Mouse (Mus musculus) kidney, adult 11 months (tissue): Measurements from ENCODE around the gene Olfr1370.
"Not testable (repeated sequence)": the region's sequence is repeated elsewhere in the genome, so short reads cannot be mapped to it uniquely, and the experiment has no call there.

Experiments used
- DNase-seq: peaks from one replicate; pipeline ENCODE4 v3.0.0; 2022

The Olfr1370 gene

GRCm38 (mm10) chr13:21074847-21075246 is at the start of gene Olfr1370:
Gene Olfr1370, minus strand, starts transcription at chr13:21074947.
- DNase-seq: no peak

GRCm38 (mm10) chr13:21114121-21114520 is 39.4 kb upstream of the Olfr1370 start:
- no peak for DNase-seq

GRCm38 (mm10) chr13:21111183-21111582 is 36.4 kb upstream of the Olfr1370 start, which contains the start of gene Olfr1369-ps1:
Gene Olfr1369-ps1, plus strand, starts transcription at chr13:21111483.
- DNase-seq: not testable (repeated sequence)

DNA sequence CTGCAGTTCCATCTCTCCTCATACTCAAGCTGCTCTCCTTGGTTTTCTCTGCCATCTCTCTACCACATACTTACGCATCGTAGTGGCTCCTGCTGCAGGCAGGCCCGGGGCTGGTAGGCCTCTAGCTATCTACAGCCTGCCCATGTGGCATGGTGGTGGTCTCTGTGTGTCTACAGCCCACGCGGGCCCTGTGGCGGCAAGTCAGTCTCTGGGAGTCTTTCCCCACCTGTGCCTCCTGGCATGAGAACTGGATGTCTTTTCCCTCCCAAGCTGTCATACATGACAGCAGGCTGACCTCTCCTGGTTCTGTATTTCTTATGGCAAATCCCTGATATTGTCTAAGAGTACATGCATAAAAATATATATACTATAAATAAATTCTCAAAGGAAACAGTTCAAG is 35.7 kb upstream of the Olfr1370 start:
- no peak for DNase-seq

DNA sequence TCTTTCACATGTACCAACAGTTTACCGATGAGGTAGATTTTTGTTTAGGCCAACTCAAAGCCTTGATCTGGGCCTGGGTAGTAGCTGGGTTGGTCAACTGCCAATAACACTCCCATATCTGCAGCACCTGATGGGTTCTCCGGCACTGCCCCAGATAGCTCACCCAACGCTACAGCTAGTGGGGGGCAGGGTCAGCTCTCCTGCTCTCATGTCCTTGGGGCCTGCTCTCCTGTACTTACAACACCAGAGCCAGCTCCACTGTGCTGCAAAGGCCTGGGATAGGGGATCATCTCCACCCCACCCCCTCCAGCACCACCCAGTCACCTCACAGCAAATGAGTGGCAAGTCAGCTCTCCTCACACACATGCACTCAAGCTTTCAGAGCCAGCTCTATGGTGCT is 35.0 kb upstream of the Olfr1370 start:
- DNase-seq: no peak

DNA sequence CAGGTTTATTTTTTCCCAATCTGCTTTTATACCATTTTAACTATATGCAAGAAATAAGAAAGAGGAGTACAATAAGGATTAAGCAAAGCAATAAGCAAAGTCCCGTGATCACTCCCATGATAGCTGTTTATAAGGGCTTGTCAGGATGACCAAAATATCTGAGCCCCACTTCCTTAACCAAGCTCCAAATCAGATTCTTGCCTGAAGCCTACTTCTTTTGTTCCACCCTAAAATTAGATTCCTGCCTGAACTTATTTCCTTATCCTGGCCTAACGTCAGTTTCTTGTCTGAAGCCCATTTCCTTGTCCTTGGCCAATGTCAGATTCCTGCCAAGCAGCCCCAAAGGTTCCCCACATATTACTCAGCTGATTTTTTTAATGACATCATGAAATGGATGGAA is 7.9 kb upstream of the Olfr1370 start:
- peak; percentile 11 for DNase-seq

DNA sequence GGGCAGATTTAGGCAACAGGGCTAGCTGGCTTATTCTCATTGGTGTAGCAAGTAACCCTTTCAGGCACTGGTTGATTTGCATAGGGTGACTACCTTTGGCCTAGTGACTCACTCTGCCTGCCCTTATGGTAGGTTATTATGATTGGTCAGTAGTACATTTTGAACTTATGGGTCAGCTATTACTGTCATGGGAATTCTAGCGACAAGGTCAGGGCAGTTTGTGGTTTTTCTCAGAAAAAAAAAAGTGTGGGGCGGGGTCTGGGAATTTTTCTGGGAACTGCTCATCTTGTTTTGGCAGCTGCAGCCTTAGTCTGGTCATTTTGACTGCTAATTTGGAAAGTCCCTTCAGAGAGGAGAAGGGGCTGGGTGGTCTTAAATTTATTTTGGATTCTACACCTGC is 8.7 kb downstream of the Olfr1370 start:
- no peak for DNase-seq

- DNase-seq: no peak
These were observed 24.6 kb downstream of the Olfr1370 start for GRCm38 (mm10) chr13:21050118-21050517.

- no peak for DNase-seq
These were observed 34.1 kb downstream of the Olfr1370 start for GRCm38 (mm10) chr13:21040589-21041199.

DNA sequence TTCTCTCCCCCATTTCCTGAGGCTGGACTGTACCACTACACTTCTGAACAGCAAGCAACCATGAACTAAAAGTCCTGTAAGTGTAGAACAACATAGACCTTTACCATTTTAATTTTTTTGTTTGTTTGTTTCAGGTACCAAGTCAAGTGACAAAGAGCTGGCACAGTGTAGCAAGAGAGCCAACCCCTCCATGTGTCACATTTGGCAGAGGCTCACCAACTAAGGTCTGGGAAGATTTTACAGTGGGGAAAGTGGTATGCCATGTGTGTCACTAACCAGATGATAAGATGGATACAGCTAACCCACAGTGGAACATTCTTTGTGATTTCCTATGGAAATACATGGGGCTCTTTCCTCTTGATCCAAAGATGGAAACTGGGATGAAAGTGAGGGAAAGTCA is 38.8 kb downstream of the Olfr1370 start:
- DNase-seq: no peak

GRCm38 (mm10) chr13:21035011-21035410 is 39.7 kb downstream of the Olfr1370 start:
- DNase-seq: no peak

DNA sequence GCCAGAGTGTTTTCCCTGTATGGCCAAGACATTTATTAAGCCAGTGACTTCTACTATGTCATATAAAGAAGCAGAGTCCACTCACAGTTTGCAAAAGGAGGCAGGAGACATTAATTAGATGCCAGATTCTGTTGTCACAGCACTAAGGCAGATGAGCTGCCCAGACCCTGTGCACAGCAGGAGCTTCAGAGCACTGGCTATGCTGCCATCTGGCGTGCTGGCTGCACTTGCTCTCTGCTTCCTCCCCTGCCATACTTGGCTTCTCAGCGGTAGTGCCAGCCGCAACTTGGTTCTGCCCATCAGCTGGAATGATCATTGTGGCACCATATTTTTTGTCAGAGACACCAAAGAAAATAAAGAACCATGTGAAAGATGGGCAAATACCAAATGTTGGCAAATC is 41.6 kb downstream of the Olfr1370 start:
- no peak for DNase-seq

DNA sequence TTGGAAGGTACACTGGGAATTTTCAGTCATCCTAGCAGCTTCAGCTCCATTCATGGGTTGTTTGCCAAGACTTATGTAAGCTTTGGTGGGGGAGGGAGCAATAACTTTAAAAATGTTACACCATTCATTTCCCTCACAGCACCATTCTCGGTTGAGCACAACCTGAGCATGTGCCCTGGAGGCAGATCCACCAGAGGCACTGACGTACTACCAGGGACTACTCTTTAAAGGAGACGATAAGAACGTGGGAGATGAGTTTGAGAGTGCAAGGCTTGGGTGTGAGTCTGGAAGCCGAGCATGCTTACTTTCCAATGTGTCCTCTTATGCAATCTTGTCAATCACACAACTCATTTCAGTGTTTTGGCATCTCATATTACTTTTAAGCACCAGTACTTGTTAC is 49.9 kb downstream of the Olfr1370 start:
- no peak for DNase-seq
